Mouse (Mus musculus): ENCODE measurements around the gene Slc10a1.
A peak's percentile ranks its signal among the peaks of the same experiment; 100 is the strongest.

Slc10a1 gene

DNA sequence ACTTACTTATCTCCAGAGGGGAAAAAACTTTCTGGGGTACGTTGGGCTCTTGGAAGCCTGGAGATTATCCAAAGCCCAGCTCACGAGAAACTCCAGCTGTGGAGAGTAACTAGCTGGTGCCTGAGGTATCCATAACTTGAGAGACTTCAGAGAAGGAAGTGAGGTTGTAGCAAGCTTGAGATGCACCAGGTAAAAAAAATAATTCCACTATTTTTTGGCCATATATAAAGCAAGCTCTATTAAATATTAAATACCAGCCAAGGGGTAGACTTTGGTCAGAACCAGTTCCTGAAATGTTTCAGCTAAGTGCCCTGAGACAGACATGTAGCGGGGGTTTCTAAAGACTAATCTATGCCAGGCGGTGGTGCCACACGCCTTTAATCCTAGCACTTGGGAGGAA is at the start of gene Slc10a1:
TSS of gene Slc10a1 (minus strand) at position 101 of the 400 bp plus-strand sequence.
- no peak for DNase-seq

GRCm38 (mm10) chr12:81017624-81018023 is 49.1 kb upstream of the Slc10a1 start:
- DNase-seq: no peak

DNA sequence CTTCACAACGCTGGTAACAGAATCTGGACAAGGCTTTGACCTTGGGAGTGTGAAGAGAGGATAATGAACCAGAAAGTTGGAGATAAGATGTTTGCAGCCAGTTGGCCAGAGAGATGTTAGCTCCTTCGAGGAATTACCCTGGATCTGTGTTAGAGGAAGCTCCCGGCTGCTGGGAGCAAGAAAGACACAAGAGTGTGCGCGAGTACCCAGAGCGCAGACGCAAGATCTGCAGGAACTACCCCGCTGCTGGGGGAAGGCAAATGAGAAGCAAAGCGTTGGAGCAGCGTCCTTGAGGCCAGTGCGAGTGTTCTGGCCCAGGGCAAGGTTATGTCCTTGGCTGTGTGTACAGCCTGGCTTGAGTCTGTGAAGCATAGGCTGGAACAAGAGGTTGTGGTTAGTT is 45.0 kb upstream of the Slc10a1 start:
- no peak for DNase-seq

- DNase-seq: peak; percentile 52
Measured at GRCm38 (mm10) chr12:81011994-81012393, 43.5 kb upstream of the Slc10a1 start.

DNA sequence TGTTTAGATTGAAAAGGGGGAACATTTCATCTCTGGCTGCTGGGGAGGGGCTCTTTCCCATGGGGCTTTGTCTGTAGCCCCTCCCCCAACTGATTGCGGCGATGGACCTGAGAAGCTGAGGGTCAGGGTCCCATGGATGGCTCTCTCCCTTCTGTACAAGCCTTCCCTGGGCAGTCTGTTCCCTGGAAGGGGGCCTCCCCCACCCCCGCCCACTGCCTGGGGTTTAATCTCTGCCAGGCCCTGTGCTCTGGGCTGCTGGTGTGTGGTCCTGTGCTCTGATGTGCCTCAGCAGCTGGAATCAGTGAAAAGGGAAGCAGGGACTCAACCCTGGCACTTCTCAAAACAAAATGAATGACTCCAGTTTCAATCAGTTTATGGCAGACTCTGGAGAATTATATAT is 41.3 kb upstream of the Slc10a1 start:
- DNase-seq: no peak

- no peak for DNase-seq
Measured at GRCm38 (mm10) chr12:81002841-81003635, 34.5 kb upstream of the Slc10a1 start.

- DNase-seq: no peak
Measured at GRCm38 (mm10) chr12:81000924-81001323, 32.4 kb upstream of the Slc10a1 start.

DNA sequence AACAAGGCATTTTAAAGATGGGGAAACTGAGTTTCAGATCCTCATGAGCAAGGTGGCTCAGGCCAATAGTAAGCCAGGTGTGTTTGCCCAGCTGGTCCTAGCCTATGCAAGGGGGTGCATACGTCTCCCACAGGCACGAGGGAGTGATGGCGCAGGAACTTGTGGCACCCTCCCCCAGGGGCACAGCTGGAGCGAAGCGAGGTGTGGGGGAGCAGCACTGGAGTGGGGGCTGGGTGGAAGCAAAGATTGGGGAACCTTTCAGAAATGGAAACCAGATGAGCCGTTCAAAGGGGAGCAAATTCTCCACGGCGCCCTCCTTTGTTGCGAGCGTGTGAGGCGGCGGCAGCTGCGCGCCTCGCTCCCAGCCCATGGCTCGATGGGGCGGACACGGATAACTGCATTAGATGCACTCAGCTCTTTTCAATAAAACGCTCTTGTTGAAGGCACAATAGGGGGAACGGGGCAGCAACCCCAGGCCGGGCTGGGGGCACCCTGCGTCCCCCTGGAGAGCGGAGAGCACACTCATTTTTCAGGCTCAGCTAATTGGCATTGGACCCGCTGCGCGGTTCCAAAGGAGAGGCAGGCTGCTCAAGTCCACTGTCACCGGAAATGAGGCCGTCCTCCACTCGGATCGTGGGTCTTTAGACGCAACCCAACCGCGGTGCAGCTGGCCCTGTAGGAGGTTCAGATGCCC is 30.2 kb upstream of the Slc10a1 start:
- peak; percentile 67 for DNase-seq

GRCm38 (mm10) chr12:80997652-80998051 is 29.1 kb upstream of the Slc10a1 start:
- DNase-seq: no peak

DNA sequence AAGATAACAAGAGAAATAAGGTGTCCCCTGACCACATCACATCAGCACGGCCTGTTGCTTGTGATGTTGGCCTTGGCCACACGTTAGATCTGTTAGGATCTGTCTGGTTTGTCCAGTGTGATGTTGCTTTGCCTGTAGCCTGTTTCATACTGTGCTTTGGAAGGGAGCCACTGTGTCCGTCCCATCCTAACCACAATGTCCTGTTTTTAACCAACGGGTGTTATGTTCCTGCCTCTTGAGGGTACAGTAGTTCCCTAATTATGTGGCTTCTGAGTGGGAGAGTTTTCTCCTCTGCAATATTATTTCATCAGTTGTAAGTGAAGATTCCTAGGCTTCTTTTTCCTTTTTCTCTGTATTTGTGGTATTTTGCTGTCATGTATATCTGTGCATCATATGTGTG is 26.8 kb upstream of the Slc10a1 start:
- no peak for DNase-seq

- DNase-seq: no peak
Measured at GRCm38 (mm10) chr12:80993773-80994172, 25.3 kb upstream of the Slc10a1 start.

DNA sequence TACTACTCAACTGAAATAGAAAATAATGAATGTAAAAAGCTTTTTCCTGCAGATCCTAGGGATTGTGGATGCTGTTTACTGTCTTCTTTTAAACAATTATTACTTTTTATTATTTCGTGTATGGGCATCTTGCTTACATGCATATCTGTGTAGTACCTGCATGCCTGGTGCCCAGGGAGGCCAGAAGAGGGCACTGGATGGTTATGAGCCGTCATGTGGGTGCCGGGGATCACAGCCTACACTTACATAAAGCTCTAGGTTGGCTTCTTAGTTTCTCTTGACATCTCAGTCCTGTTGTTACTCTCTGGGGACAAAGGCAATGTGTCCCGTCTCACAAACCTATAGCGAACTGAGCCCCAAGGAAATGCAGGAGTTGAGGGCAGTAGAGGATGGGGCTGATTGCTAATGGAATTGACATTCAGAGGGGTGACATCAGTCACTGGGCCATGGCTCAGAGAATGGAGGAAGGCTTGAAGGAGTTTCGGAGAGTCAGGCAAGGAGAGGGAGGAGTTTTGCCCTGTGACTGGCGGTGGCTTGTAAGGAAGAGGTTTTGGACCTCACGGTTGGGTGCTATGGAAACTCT is 24.1 kb upstream of the Slc10a1 start:
- DNase-seq: peak; percentile 46

- DNase-seq: peak; percentile 32
Measured at GRCm38 (mm10) chr12:80991806-80992205, 23.3 kb upstream of the Slc10a1 start.

- no peak for DNase-seq
Measured at GRCm38 (mm10) chr12:80990901-80991445, 22.5 kb upstream of the Slc10a1 start.

DNA sequence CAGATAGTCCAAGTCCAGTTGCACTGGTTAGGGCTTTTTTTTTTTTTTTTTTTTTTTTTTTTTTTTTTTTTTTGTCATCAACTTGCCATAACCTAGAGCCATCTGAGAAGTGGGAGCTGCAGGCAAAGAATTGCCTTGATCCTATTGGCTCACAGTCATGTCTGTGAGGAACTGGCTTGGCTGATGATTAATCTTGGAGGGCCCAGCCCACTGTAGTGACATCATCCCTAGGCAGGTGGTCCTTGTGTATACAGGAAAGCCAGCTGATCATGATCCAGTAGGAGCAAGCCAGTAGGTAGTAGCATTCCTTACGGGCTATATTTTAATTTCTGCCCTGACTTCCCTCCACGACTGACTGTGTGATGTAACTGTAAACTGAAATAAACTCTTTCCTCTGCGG is 19.8 kb upstream of the Slc10a1 start:
- no peak for DNase-seq

DNA sequence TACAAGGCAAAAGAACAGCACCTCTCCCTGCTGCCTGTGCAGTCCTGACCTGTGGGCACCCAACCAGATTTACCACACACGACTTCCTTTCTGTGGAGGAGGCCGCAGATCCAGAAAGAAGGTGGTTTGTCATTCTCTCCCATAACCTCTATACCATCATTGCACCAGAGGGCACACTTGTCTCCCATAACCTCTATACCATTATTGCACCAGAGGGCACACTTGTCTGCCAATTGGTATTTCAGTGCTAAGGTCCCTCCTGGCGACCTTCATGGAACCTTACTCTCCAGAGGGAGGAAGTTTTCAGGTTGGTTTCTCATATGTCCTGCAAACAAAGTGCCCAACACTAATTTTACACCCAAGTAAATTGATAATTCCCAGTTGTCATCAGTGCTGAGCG is 18.1 kb upstream of the Slc10a1 start:
- DNase-seq: no peak

- no peak for DNase-seq
Measured at GRCm38 (mm10) chr12:80983695-80984094, 15.2 kb upstream of the Slc10a1 start.

DNA sequence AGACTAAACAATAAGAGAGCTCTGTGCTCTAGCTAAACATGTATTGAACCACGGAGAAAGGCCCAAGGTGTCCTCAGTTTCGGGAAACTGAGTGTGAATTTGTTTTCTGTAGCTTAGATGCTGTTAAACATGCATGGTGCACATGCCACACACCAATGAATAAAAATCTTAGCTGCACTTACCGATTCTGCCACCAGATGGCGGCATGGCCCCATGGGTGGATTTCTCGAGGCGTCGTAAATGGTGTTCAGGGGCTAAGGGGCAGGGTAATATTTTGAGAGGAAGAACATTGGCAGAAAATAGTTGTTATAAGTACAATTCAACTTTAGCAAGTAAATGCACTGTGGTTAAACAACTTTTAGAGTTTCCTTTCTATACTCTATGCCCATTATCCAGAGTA is 13.8 kb upstream of the Slc10a1 start:
- DNase-seq: peak; percentile 87

GRCm38 (mm10) chr12:80975939-80976671 is 7.6 kb upstream of the Slc10a1 start:
- DNase-seq: no peak

- no peak for DNase-seq
Measured at GRCm38 (mm10) chr12:80971756-80972155, 3.3 kb upstream of the Slc10a1 start.

DNA sequence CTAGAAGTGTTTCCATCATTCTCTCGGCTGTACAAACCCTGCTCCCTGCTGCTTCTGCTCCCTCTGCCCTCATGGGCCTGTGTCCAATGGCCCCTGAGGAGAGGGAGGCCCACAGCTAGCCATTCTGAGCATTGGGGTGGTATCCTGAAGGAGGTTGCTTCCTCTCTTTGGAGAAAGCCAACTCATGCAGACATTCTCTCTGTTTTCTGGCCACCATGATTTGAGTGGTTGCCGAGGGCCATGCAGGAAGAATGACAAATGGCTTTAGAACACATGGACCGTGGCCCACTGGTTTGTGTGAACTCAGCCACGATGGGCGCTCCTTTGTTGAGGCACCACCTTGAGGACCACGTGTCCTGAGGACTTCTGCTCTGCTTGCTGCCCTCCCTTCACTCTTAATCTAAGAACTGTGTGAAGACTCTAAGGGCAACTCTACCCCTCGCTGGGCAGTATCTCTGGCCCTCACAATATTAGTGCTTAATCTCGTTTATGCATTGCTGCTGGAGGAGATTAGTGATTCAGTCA is 1.7 kb upstream of the Slc10a1 start:
- no peak for DNase-seq

DNA sequence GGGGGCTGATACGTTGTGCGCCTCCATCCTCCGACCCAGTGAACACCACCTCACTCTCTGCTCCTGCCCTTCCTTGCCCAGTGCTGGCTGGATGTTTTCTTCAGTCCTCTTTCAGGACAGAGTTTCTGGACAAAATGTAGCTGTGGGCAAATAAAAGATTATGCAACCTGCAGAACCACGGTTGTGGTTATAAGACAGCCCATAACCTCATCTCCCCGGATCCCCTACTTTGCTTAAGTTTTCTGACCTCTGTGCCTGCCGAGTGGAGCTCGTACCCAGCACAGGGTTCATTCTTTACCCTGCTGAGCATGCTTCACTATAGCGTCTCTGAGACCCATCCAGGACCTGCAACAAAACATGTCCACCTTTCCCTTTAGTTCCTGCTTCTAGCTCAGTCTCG is 587 bp downstream of the Slc10a1 start:
- DNase-seq: no peak

Measured in thymus, postnatal 4 days (tissue).